Mouse (Mus musculus) embryo, embryonic 11.5 days (tissue): ENCODE results near the gene Cr2.
A peak's percentile ranks its signal among the peaks of the same experiment; 100 is the strongest.
"Not testable (repeated sequence)": the region's sequence is repeated elsewhere in the genome, so short reads cannot be mapped to it uniquely, and the experiment has no call there.

ENCODE experiments used
- DNase-seq: peaks from one replicate; pipeline ENCODE4 v3.0.0-alpha.2; 2012; ENCODE audit warnings: low read depth, low spot score

Cr2 gene

GRCm38 (mm10) chr1:195175980-195176931 lies at the start of gene Cr2:
Gene Cr2 (minus strand): TSS chr1:195176716.
- peak; percentile 60 for DNase-seq

GRCm38 (mm10) chr1:195221781-195222180 lies 45.3 kb upstream of the Cr2 start:
- no peak for DNase-seq

- not testable (repeated sequence) for DNase-seq
These were observed 36.3 kb upstream of the Cr2 start for GRCm38 (mm10) chr1:195212851-195213250.

- DNase-seq = no peak
These were observed 8.2 kb upstream of the Cr2 start for GRCm38 (mm10) chr1:195184746-195185145.

GRCm38 (mm10) chr1:195164996-195165755 lies 11.3 kb downstream of the Cr2 start:
- DNase-seq = no peak

GRCm38 (mm10) chr1:195132070-195132469 lies 44.4 kb downstream of the Cr2 start:
- DNase-seq = no peak

GRCm38 (mm10) chr1:195131675-195132015 lies 44.9 kb downstream of the Cr2 start:
- no peak for DNase-seq

- peak; percentile 76 for DNase-seq
These were observed 45.4 kb downstream of the Cr2 start, which contains the start of gene Cr1l for GRCm38 (mm10) chr1:195130953-195131674. Gene Cr1l (minus strand): TSS chr1:195131586.

- peak; percentile 0 for DNase-seq
These were observed 46.0 kb downstream of the Cr2 start for GRCm38 (mm10) chr1:195130479-195130878.

- no peak for DNase-seq
These were observed 46.6 kb downstream of the Cr2 start for GRCm38 (mm10) chr1:195129867-195130266.

- no peak for DNase-seq
These were observed 62.1 kb downstream of the Cr2 start for GRCm38 (mm10) chr1:195114414-195114813.

- no peak for DNase-seq
These were observed 62.9 kb downstream of the Cr2 start for GRCm38 (mm10) chr1:195113621-195114020.

GRCm38 (mm10) chr1:195100693-195101092 lies 75.8 kb downstream of the Cr2 start:
- DNase-seq = no peak

- no peak for DNase-seq
These were observed 78.5 kb downstream of the Cr2 start for GRCm38 (mm10) chr1:195098004-195098403.

GRCm38 (mm10) chr1:195092220-195092720 lies 84.2 kb downstream of the Cr2 start, which contains the start of gene Cd46:
Gene Cd46 (minus strand): TSS chr1:195092249.
- peak; percentile 46 for DNase-seq

GRCm38 (mm10) chr1:195091699-195092219 lies 84.8 kb downstream of the Cr2 start:
- DNase-seq = no peak
